Mouse (Mus musculus) hindbrain, embryonic 12.5 days (tissue): ENCODE data around the gene Dazap1. TPM values are rescaled to one million over a fixed set of nuclear protein-coding genes. Genes with fewer than 3 reads are reported as not detected.
A peak's percentile ranks its signal among the peaks of the same experiment; 100 is the strongest.

Source experiments
- ATAC-seq: fragments of 200-750 bp; cut with Nextera tagmentation; 2 replicates; pipeline ENCODE4 v1.8.0; 2017; ENCODE audit warnings: moderate TSS enrichment; ENCODE audit not compliant: low FRiP score
- H3K27ac ChIP-seq: fragments of 300-500 bp; sonication (generic); 2 replicates; pipeline ENCODE4 v1.5.1; 2016; ENCODE audit warnings: mild to moderate bottlenecking
- H3K27me3 ChIP-seq: fragments of 300-500 bp; sonication (generic); 2 replicates; pipeline ENCODE4 v1.6.1; 2016; ENCODE audit warnings: mild to moderate bottlenecking
- H3K36me3 ChIP-seq: fragments of 300-500 bp; sonication (generic); 2 replicates; pipeline ENCODE4 v1.6.1; 2016; ENCODE audit warnings: mild to moderate bottlenecking
- H3K4me1 ChIP-seq: fragments of 300-500 bp; sonication (generic); 2 replicates; pipeline ENCODE4 v1.6.1; 2016
- H3K4me2 ChIP-seq: fragments of 300-500 bp; sonication (generic); replicated peaks from 2 replicates; pipeline ENCODE4 v1.6.1; 2016; ENCODE audit warnings: mild to moderate bottlenecking
- H3K4me3 ChIP-seq: fragments of 300-500 bp; sonication (generic); 2 replicates; pipeline ENCODE4 v1.5.1; 2016; ENCODE audit warnings: mild to moderate bottlenecking
- H3K9ac ChIP-seq: fragments of 300-500 bp; sonication (generic); 2 replicates; pipeline ENCODE4 v1.6.1; 2016; ENCODE audit warnings: mild to moderate bottlenecking, moderate library complexity
- H3K9me3 ChIP-seq: fragments of 300-500 bp; sonication (generic); replicated peaks from 2 replicates; pipeline ENCODE4 v1.6.1; 2016; ENCODE audit warnings: mild to moderate bottlenecking
- WGBS: fragments of 180-500 bp; shearing (Covaris S2); methylation state at CpG from one replicate; pipeline ENCODE4 v1.1.7; 2016; 5-methylcytosine and 5-hydroxymethylcytosine counted together
- polyA plus RNA-seq: library from polyadenylated mRNA; unstranded; fragments of >200 nt; fragmentation: Nextera tagmentation; extraction: Ambion mirVana; gene quantifications from 2 replicates; pipeline ENCODE4 v1.2.1, GENCODE M21; 2016

Gene Dazap1
- polyA plus RNA-seq, 1 experiment from 2014 or later: 67.1 TPM

- ATAC-seq: no peak
- Histone ChIP-seq H3K36me3 (peaks cover 47% of the 10 kb centered on the region), H3K9ac (no peak overlapping the region), H3K27me3 (no peaks in the 10 kb centered on the region), H3K27ac (no peak overlapping the region), H3K4me3 (no peak overlapping the region), H3K4me2 (no peak overlapping the region), H3K4me1 (peaks cover 17% of the 10 kb centered on the region), H3K9me3 (no peaks in the 10 kb centered on the region)
- 89% methylated on average over 11 of the region's 11 CpGs for WGBS
These were observed 8.6 kb upstream of the Dazap1 start for GRCm38 (mm10) chr10:80252493-80253274.

DNA sequence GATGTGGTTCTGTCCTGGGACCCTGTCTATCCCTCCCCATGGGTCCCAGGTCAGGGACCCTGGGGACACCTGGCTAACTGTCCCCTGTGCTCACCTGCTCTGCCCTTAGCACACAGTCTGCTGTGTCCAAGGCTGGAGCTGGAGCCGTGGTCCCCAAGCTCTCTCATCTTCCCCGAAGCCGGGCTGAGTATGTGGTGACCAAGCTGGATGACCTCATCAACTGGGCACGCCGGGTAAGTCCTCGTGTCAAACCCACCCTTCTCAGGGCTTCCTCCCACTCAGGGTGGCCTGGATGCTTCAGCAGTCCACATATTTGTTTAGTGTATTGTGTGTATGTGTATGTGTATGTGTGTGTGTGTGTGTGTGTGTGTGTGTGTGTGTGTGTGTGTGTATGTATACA is 7.7 kb upstream of the Dazap1 start:
- Histone ChIP-seq H3K9ac (no peak overlapping the region), H3K4me1 (peaks cover 20% of the 10 kb centered on the region), H3K4me3 (no peak overlapping the region), H3K4me2 (no peak overlapping the region), H3K36me3 (peaks cover 56% of the 10 kb centered on the region), H3K9me3 (no peaks in the 10 kb centered on the region), H3K27me3 (no peaks in the 10 kb centered on the region), H3K27ac (no peak overlapping the region)
- 91% methylated on average over 6 of the region's 6 CpGs for WGBS
- ATAC-seq: no peak

GRCm38 (mm10) chr10:80254331-80255297 is 6.7 kb upstream of the Dazap1 start:
- Histone ChIP-seq H3K36me3 (peaks cover 60% of the 10 kb centered on the region), H3K4me3 (no peak overlapping the region), H3K9me3 (no peaks in the 10 kb centered on the region), H3K4me2 (no peak overlapping the region), H3K9ac (no peak overlapping the region), H3K4me1 (peaks cover 26% of the 10 kb centered on the region), H3K27ac (no peak overlapping the region), H3K27me3 (no peaks in the 10 kb centered on the region)
- no peak for ATAC-seq
- WGBS: 97% methylated on average over 26 of the region's 26 CpGs

DNA sequence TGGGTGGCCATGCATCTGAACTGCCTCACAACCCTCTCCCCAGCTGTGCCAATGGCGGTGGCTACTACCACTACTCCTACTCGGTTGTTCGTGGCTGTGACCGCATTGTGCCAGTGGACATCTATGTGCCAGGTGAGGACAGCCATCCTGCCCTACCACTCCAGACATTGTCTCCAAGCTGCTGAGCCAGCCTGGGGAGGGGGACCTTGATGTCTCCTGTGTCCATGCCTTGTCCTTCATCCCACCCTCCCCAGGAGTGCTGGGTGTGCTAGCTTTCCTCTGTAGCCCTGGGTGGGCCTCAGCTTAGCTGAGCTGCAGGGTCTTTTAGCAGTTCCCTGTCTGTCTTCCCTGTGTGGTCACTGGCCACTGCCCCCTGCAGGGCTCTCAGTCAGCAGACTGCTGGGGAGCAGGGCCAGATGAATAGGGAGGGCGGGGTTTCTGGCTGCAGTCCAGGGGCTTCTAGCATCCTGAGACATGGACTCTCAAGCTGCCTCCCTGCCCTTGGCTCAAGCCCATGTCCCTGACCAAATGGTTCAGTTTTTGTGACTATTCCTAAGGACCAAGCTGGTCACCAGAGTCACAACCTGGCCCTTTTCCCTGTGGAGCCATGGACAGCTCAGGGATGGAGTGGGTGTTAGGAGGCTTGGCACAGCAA is 5.3 kb upstream of the Dazap1 start:
- Histone ChIP-seq H3K9me3 (no peaks in the 10 kb centered on the region), H3K9ac (0 out of 2 replicates have a peak overlapping the region, but pooled peaks have one; percentile 23), H3K36me3 (peaks cover 60% of the 10 kb centered on the region), H3K4me3 (no peak overlapping the region), H3K4me2 (no peak overlapping the region), H3K27ac (no peak overlapping the region), H3K4me1 (peaks cover 29% of the 10 kb centered on the region), H3K27me3 (no peaks in the 10 kb centered on the region)
- WGBS: 91% methylated on average over 5 of the region's 5 CpGs
- ATAC-seq: no peak

GRCm38 (mm10) chr10:80257936-80258335 is 3.4 kb upstream of the Dazap1 start:
- WGBS: 87% methylated on average over 2 of the region's 2 CpGs
- Histone ChIP-seq H3K27ac (no peak overlapping the region), H3K9me3 (no peaks in the 10 kb centered on the region), H3K9ac (no peak overlapping the region), H3K4me1 (peaks cover 41% of the 10 kb centered on the region), H3K36me3 (peaks cover 56% of the 10 kb centered on the region), H3K4me2 (no peak overlapping the region), H3K4me3 (no peak overlapping the region), H3K27me3 (no peaks in the 10 kb centered on the region)
- ATAC-seq: no peak

GRCm38 (mm10) chr10:80258752-80259462 is 2.4 kb upstream of the Dazap1 start:
- Histone ChIP-seq H3K4me2 (peak overlapping the region; percentile 83; the same call in 1 of the 2 replicates), H3K27ac (no peak overlapping the region), H3K9ac (0 out of 2 replicates have a peak overlapping the region, but pooled peaks have one; percentile 70), H3K9me3 (no peaks in the 10 kb centered on the region), H3K4me1 (peaks cover 41% of the 10 kb centered on the region), H3K27me3 (no peaks in the 10 kb centered on the region), H3K36me3 (peaks cover 48% of the 10 kb centered on the region), H3K4me3 (no peak overlapping the region)
- no peak for ATAC-seq
- WGBS: 92% methylated on average over 14 of the region's 14 CpGs

DNA sequence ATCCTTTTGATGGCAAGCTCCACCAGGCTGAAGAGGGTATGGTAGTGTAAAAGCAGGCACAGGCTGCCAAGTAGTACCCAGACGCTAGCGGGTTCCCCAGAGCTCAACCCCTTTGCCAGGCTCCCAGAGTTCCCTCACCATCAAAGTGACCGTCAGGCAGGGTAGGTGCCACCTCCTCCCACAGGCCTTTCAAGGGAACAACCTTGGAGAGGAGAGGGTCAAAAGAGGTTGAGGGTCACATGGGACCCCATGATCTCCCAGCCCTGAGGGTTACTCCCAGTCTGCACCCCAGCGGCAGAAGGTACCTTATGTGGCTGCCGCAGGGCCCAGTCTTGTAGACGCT is 1.9 kb upstream of the Dazap1 start:
- Histone ChIP-seq H3K4me2 (peak overlapping the region; percentile 83), H3K9me3 (no peaks in the 10 kb centered on the region), H3K4me1 (peaks cover 41% of the 10 kb centered on the region), H3K36me3 (peaks cover 43% of the 10 kb centered on the region), H3K9ac (peak overlapping the region; percentile 70; the same call in 1 of the 2 replicates), H3K27ac (peak overlapping the region; percentile 90), H3K4me3 (no peak overlapping the region), H3K27me3 (no peaks in the 10 kb centered on the region)
- ATAC-seq: no peak
- WGBS: 83% methylated on average over 6 of the region's 6 CpGs

DNA sequence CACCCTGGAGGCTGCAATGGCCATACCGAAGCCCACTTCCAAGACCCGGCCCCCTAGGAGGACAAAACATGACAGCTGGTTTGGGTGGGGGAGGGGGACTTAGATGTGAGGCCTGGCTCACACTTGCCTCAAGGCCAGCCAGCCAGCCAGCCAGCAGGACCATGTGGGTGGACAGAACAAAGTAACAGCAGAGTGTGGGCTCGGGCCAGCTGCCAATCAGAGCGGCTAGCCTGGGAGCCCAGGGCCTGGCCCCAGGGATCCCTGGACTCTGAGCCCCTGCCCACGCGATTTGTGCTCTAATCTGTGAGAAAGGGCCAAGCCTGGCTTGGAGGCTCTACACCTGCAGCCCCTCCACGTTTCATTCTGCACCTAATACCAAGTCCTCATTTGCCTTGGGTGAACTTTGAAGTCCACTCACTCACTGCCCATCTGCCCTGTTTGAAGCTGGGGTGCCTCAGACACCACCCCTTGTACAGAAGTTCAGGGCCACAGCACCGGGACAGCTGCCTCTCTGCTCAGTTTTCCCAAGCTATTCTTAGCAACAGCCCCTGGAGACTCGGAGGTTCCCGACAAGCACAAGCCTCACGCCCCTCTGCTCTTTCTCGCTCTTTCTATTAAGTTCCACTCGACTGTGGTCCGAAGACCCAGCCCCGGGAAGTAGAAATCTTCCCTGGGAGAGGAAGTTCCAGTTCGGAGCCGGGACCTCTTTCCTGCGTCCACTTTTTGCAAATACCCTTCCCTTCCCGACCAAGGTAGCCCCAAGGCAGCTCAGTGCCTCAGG is 1.2 kb upstream of the Dazap1 start:
- Histone ChIP-seq H3K36me3 (peaks cover 37% of the 10 kb centered on the region), H3K4me3 (peak overlapping the region; percentile 43), H3K27ac (peak overlapping the region; percentile 90), H3K27me3 (no peaks in the 10 kb centered on the region), H3K4me2 (peak overlapping the region; percentile 83), H3K9me3 (no peaks in the 10 kb centered on the region), H3K4me1 (peaks cover 41% of the 10 kb centered on the region), H3K9ac (peak overlapping the region; percentile 70)
- 3% methylated on average over 19 of the region's 19 CpGs for WGBS
- ATAC-seq: no peak

DNA sequence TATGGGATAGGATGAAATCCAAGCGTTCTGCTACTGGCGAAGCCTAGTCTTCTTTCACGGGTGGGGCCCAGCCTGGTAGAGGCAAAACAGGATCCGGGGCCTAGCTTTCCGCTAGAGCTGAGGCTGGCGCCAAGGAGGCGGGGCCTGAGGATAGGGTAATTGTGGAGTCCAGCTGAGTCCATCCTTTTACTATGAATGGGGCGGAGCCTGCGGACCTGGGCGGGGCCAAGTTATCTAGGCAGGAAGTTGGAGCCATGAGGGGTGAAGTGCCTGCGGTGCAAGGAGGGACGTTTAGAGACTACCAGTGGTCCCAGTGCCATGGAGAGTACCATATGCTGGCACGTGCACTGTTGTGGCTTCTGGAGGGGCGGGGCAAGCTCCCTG is 291 bp downstream of the Dazap1 start:
- peak; percentile 51 for ATAC-seq
- H3K4me1 ChIP-seq: peaks cover 46% of the 10 kb centered on the region
- peak overlapping the region; percentile 83 for H3K4me2 ChIP-seq

GRCm38 (mm10) chr10:80262169-80262568 is 883 bp downstream of the Dazap1 start:
- H3K4me3 ChIP-seq: no peak overlapping the region
- H3K27ac ChIP-seq: peak overlapping the region; percentile 90; the same call in 1 of the 2 replicates
- ATAC-seq: no peak
- whole genome bisulfite sequencing: 73% methylated on average over 12 of the region's 12 CpGs
- no peaks in the 10 kb centered on the region for H3K27me3 ChIP-seq
- peaks cover 51% of the 10 kb centered on the region for H3K4me1 ChIP-seq
- H3K9me3 ChIP-seq: no peaks in the 10 kb centered on the region
- H3K36me3 ChIP-seq: peaks cover 16% of the 10 kb centered on the region
- no peak overlapping the region for H3K9ac ChIP-seq
- H3K4me2 ChIP-seq: peak overlapping the region; percentile 83; the same call in 1 of the 2 replicates

More for the DNA sequence above, 291 bp downstream of the Dazap1 start:
- peak overlapping the region; percentile 70 for H3K9ac ChIP-seq
- no peaks in the 10 kb centered on the region for H3K27me3 ChIP-seq
- WGBS: under 1% methylated on average over 14 of the region's 14 CpGs
- H3K27ac ChIP-seq: peak overlapping the region; percentile 90
- peaks cover 21% of the 10 kb centered on the region for H3K36me3 ChIP-seq
- no peaks in the 10 kb centered on the region for H3K9me3 ChIP-seq
- peak overlapping the region; percentile 43 for H3K4me3 ChIP-seq

DNA sequence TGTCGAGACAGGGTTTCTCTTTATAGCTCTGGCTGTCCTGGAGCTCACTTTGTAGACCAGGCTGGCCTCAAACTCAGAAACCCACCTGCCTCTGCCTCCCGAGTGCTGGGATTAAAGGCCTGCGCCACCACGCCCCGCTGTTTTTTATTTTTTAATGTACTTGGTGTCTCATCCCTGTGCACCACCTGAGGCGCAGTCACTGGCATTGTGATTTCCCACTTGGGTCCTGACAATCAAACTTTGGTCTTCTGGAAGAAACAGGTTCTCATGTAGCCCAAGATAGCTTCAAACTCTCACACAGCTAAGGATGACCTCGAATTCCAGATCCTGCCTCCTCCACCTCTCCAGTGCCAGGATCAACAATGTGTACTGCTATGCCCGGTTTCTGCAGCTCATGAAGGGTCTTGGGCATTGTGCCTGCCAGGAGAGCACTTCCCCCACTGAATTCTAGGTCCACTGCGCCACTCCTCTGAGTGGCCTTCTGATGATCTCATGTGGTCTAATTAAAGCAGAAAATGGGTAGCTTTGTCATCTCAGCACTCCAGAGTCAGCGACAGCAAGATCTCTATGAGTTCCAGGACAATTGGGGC is 1.6 kb downstream of the Dazap1 start:
- H3K4me2 ChIP-seq: no peak overlapping the region
- no peak overlapping the region for H3K9ac ChIP-seq
- H3K9me3 ChIP-seq: no peaks in the 10 kb centered on the region
- no peak overlapping the region for H3K27ac ChIP-seq
- 94% methylated on average over 10 of the region's 10 CpGs for WGBS
- no peak for ATAC-seq
- peaks cover 16% of the 10 kb centered on the region for H3K36me3 ChIP-seq
- peaks cover 58% of the 10 kb centered on the region for H3K4me1 ChIP-seq
- no peaks in the 10 kb centered on the region for H3K27me3 ChIP-seq
- no peak overlapping the region for H3K4me3 ChIP-seq
